Mouse (Mus musculus): ENCODE measurements at regions not wholly inside any gene's neighbourhood (a gene's known extent, or its start where the extent isn't known, plus 50 kb on each side); places are given as distances from the start of the nearest gene placed in this dataset.

DNA sequence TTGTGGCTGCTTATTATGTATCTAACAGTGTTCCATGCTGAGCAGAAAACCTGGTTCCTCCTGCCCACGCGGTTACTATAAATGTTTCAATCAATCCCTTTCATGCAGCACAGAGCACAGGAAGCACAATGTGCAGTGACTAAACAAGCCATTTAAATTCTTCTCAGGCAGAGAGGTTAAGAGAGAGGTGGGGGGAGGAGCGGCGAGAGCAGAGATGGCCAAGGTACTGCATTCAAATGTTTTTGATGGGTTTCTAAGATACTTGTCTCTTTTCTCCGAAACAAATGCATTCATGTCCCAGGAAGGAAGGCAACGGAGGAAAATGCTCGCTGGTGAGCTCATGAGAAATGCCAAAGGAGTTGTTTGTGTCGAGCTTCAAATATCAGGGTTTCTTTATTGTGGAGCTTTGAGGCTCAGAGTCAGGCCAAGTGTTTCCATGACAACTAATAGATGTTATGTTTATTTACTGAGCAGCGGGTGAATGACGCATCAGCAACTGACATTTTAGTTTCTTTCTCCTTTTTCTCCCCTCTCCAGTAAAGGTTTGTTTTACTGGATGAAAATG lies 122.8 kb upstream of the Npvf start:
- no peaks in the 10 kb centered on the region for H3K36me3 ChIP-seq (ENCODE audit: control insufficient read depth, insufficient read depth, low read length)
- H3K4me3 ChIP-seq (ENCODE audit: control insufficient read depth, low read depth, low read length): no peak overlapping the region
- no peak for TF ChIP-seq POLR2A (IDR thresholded peaks at IDR 0.05; ENCODE audit: control insufficient read depth, low read depth, low read length)
- no peak for TF ChIP-seq CTCF (IDR thresholded peaks at IDR 0.05; ENCODE audit: control insufficient read depth, insufficient read depth, insufficient replicate concordance, low read depth, low read length)
- H3K27me3 ChIP-seq (ENCODE audit: control insufficient read depth, insufficient read depth, low read length): no peaks in the 10 kb centered on the region
- no peak overlapping the region for H3K27ac ChIP-seq (ENCODE audit: control insufficient read depth, insufficient read depth, low read depth, low read length)
- H3K4me1 ChIP-seq (ENCODE audit: control insufficient read depth, insufficient read depth, low read length): no peaks in the 10 kb centered on the region

DNA sequence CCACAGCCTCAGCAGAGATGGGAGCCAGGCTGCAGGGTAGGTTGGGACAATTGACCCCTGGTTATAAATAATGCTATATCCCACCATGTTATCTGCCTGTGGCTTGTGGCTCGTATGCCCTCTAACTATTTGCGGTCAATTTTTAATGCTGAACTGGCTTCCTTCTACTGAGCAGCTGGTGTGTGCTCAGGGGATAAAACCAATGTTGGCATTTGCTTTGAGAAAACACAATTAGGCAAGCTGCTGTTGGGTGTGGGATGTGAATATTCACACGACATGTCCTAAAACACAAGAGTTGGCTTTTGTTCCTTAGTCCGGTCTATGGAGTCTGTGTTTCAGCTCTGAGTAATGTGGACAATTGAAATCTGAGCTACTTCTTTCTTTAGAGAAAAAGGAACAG lies 123.6 kb upstream of the Npvf start:
- no peak for TF ChIP-seq POLR2A (IDR thresholded peaks at IDR 0.05; ENCODE audit: control insufficient read depth, low read depth, low read length)
- TF ChIP-seq CTCF (IDR thresholded peaks at IDR 0.05; ENCODE audit: control insufficient read depth, insufficient read depth, insufficient replicate concordance, low read depth, low read length): no peak
- H3K4me3 ChIP-seq (ENCODE audit: control insufficient read depth, low read depth, low read length): no peak overlapping the region

DNA sequence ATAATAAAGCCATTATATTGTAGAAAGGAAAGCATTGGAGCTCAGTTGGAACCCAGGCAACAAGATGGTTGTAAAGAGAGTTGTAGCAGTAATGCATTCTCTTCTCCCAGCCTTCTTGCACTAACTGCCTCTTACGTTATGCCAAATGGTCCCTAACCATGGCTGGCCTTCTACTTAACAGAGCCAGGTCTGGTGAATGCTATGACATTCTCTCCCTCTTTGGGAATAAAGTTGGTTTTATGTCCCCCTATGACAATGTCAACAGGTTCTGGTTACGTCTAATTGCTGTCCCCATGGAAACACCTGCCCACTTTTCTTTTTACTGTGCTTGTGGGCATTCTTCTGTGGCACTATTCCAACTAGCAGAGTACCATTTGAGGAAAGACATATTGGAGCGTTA lies 126.4 kb upstream of the Npvf start:
- no peak overlapping the region for H3K4me3 ChIP-seq (ENCODE audit: control insufficient read depth, low read depth, low read length)
- no peaks in the 10 kb centered on the region for H3K27me3 ChIP-seq (ENCODE audit: control insufficient read depth, insufficient read depth, low read length)
- no peak for TF ChIP-seq POLR2A (IDR thresholded peaks at IDR 0.05; ENCODE audit: control insufficient read depth, low read depth, low read length)
- no peak for TF ChIP-seq CTCF (IDR thresholded peaks at IDR 0.05; ENCODE audit: control insufficient read depth, insufficient read depth, insufficient replicate concordance, low read depth, low read length)
- no peaks in the 10 kb centered on the region for H3K4me1 ChIP-seq (ENCODE audit: control insufficient read depth, insufficient read depth, low read length)
- no peaks in the 10 kb centered on the region for H3K36me3 ChIP-seq (ENCODE audit: control insufficient read depth, insufficient read depth, low read length)
- H3K27ac ChIP-seq (ENCODE audit: control insufficient read depth, insufficient read depth, low read depth, low read length): no peak overlapping the region

More for the DNA sequence above, 123.6 kb upstream of the Npvf start:
- H3K4me1 ChIP-seq (ENCODE audit: control insufficient read depth, insufficient read depth, low read length): no peaks in the 10 kb centered on the region
- no peaks in the 10 kb centered on the region for H3K27me3 ChIP-seq (ENCODE audit: control insufficient read depth, insufficient read depth, low read length)
- H3K36me3 ChIP-seq (ENCODE audit: control insufficient read depth, insufficient read depth, low read length): no peaks in the 10 kb centered on the region
- no peak overlapping the region for H3K27ac ChIP-seq (ENCODE audit: control insufficient read depth, insufficient read depth, low read depth, low read length)

- Histone ChIP-seq H3K27ac (ENCODE audit: control insufficient read depth, insufficient read depth, low read depth, low read length) (no peak overlapping the region), H3K27me3 (ENCODE audit: control insufficient read depth, insufficient read depth, low read length) (no peaks in the 10 kb centered on the region), H3K4me3 (ENCODE audit: control insufficient read depth, low read depth, low read length) (no peak overlapping the region), H3K4me1 (ENCODE audit: control insufficient read depth, insufficient read depth, low read length) (no peaks in the 10 kb centered on the region), H3K36me3 (ENCODE audit: control insufficient read depth, insufficient read depth, low read length) (no peaks in the 10 kb centered on the region)
- no peak for TF ChIP-seq POLR2A (IDR thresholded peaks at IDR 0.05; ENCODE audit: control insufficient read depth, low read depth, low read length)
- TF ChIP-seq CTCF (IDR thresholded peaks at IDR 0.05; ENCODE audit: control insufficient read depth, insufficient read depth, insufficient replicate concordance, low read depth, low read length): no peak
Observed at GRCm38 (mm10) chr6:50781271-50781670, 127.0 kb upstream of the Npvf start.

DNA sequence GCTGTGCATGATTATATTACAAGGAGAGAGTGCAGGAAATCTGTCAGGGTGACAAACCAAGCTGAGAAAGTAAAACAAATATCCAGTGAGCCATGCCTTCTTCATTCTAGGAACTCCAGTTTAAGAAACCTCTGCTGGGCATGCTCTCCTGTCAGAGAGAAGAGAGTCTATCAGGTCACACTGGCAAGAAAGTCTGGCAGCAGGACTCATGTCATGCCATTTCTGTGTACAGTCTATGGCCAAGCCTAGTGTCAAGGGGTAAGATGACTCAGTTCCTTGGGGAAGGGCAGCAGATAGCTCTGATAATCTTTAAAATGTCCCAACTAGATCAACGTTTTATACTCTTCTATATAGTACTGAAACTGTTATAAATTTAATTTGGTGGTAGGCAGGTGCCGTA lies 128.0 kb upstream of the Npvf start:
- Histone ChIP-seq H3K4me1 (ENCODE audit: control insufficient read depth, insufficient read depth, low read length) (no peaks in the 10 kb centered on the region), H3K27me3 (ENCODE audit: control insufficient read depth, insufficient read depth, low read length) (no peaks in the 10 kb centered on the region), H3K36me3 (ENCODE audit: control insufficient read depth, insufficient read depth, low read length) (no peaks in the 10 kb centered on the region), H3K4me3 (ENCODE audit: control insufficient read depth, low read depth, low read length) (no peak overlapping the region), H3K27ac (ENCODE audit: control insufficient read depth, insufficient read depth, low read depth, low read length) (no peak overlapping the region)
- TF ChIP-seq CTCF (IDR thresholded peaks at IDR 0.05; ENCODE audit: control insufficient read depth, insufficient read depth, insufficient replicate concordance, low read depth, low read length) (no peak), POLR2A (IDR thresholded peaks at IDR 0.05; ENCODE audit: control insufficient read depth, low read depth, low read length) (no peak)

GRCm38 (mm10) chr6:50783494-50783893 lies 129.3 kb upstream of the Npvf start:
- no peak for TF ChIP-seq POLR2A (IDR thresholded peaks at IDR 0.05; ENCODE audit: control insufficient read depth, low read depth, low read length)
- no peak for TF ChIP-seq CTCF (IDR thresholded peaks at IDR 0.05; ENCODE audit: control insufficient read depth, insufficient read depth, insufficient replicate concordance, low read depth, low read length)
- Histone ChIP-seq H3K36me3 (ENCODE audit: control insufficient read depth, insufficient read depth, low read length) (no peaks in the 10 kb centered on the region), H3K27ac (ENCODE audit: control insufficient read depth, insufficient read depth, low read depth, low read length) (no peak overlapping the region), H3K4me3 (ENCODE audit: control insufficient read depth, low read depth, low read length) (no peak overlapping the region), H3K4me1 (ENCODE audit: control insufficient read depth, insufficient read depth, low read length) (no peaks in the 10 kb centered on the region), H3K27me3 (ENCODE audit: control insufficient read depth, insufficient read depth, low read length) (no peaks in the 10 kb centered on the region)

GRCm38 (mm10) chr6:50784381-50784780 lies 130.1 kb upstream of the Npvf start:
- H3K27me3 ChIP-seq (ENCODE audit: control insufficient read depth, insufficient read depth, low read length): no peaks in the 10 kb centered on the region
- no peaks in the 10 kb centered on the region for H3K36me3 ChIP-seq (ENCODE audit: control insufficient read depth, insufficient read depth, low read length)
- TF ChIP-seq CTCF (IDR thresholded peaks at IDR 0.05; ENCODE audit: control insufficient read depth, insufficient read depth, insufficient replicate concordance, low read depth, low read length) (no peak), POLR2A (IDR thresholded peaks at IDR 0.05; ENCODE audit: control insufficient read depth, low read depth, low read length) (no peak)
- no peak overlapping the region for H3K27ac ChIP-seq (ENCODE audit: control insufficient read depth, insufficient read depth, low read depth, low read length)
- H3K4me1 ChIP-seq (ENCODE audit: control insufficient read depth, insufficient read depth, low read length): no peaks in the 10 kb centered on the region
- H3K4me3 ChIP-seq (ENCODE audit: control insufficient read depth, low read depth, low read length): no peak overlapping the region

- no peaks in the 10 kb centered on the region for H3K36me3 ChIP-seq (ENCODE audit: control insufficient read depth, insufficient read depth, low read length)
- no peak for TF ChIP-seq CTCF (IDR thresholded peaks at IDR 0.05; ENCODE audit: control insufficient read depth, insufficient read depth, insufficient replicate concordance, low read depth, low read length)
- TF ChIP-seq POLR2A (IDR thresholded peaks at IDR 0.05; ENCODE audit: control insufficient read depth, low read depth, low read length): no peak
- H3K27ac ChIP-seq (ENCODE audit: control insufficient read depth, insufficient read depth, low read depth, low read length): no peak overlapping the region
- no peak overlapping the region for H3K4me3 ChIP-seq (ENCODE audit: control insufficient read depth, low read depth, low read length)
- H3K4me1 ChIP-seq (ENCODE audit: control insufficient read depth, insufficient read depth, low read length): no peaks in the 10 kb centered on the region
- H3K27me3 ChIP-seq (ENCODE audit: control insufficient read depth, insufficient read depth, low read length): no peaks in the 10 kb centered on the region
Observed at GRCm38 (mm10) chr6:50787666-50788065, 133.4 kb upstream of the Npvf start.
